Mouse (Mus musculus): ENCODE results near the gene Ap5b1.

DNA sequence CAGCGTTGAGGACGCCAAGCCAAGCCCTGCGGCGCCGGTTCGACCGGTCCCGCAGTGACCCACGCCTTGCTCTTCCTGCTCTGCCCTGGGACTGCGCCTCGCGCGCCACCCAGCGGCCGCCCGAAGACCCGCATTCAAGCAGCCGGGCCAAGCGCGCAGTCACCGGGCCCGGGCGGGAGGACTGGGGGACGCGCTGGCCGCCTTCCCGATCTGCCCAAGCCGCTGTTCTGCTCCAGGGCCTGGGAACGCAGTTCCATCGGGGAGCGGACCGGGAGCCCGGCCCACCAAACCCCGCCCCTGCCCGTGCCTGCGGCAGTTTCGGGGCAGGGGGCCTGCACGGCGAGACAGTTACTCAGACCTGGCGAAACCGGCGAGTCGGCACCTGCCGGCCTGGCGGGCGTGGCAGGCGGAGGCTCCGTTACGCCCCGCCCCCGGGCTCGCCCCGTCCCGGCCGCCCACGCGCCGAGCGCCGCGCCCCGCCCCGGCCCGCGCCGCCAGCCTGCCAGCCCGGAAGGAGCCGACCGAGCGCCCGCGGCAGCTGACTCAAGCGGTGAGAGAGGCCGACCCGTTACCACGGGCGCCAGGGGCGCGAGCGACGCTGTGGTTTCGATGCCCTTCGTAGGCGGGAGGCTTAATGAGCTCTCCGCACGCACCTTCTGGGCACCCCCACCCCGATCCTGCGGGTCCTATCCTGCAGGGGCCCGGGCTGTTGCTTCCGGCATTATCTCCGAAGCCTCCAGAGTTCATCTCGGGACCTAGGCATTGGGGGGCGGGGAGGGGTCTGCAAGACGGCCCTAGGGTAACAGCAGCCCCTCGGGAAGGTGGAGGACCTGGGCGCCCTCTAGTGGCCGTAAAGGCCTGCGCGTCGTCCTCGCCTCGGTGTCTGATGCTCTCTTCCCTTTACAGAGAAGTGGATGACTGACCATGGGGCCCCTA lies at the start of gene Ap5b1:
- TF ChIP-seq CTCF (IDR thresholded peaks at IDR 0.05; ENCODE audit: borderline replicate concordance, insufficient read depth, low read length) (peak; percentile 88), POLR2A (IDR thresholded peaks at IDR 0.05; ENCODE audit: low read depth, low read length) (peak; percentile 69; the same call in 1 of the 2 replicates)
